Mouse (Mus musculus) neural tube, embryonic 14.5 days (tissue): ENCODE results near the gene Antxr2. TPM values are rescaled to one million over a fixed set of nuclear protein-coding genes. Genes with fewer than 3 reads are reported as not detected.

Experiments used
- ATAC-seq: fragments of 200-750 bp; cut with Nextera tagmentation; 2 replicates; pipeline ENCODE4 v1.8.0; 2017; ENCODE audit warnings: low read depth, mild to moderate bottlenecking, moderate TSS enrichment, moderate library complexity
- H3K27ac ChIP-seq: fragments of 300-500 bp; sonication (generic); 2 replicates; pipeline ENCODE4 v1.5.1; 2014; ENCODE audit warnings: low read depth, mild to moderate bottlenecking, control low read depth, low read length, moderate library complexity, mixed read lengths
- H3K27me3 ChIP-seq: fragments of 300-500 bp; sonication (generic); 2 replicates; pipeline ENCODE4 v1.6.1; 2014; ENCODE audit warnings: low read length; ENCODE audit not compliant: control insufficient read depth, insufficient read depth
- H3K36me3 ChIP-seq: fragments of 300-500 bp; sonication (generic); 2 replicates; pipeline ENCODE4 v1.6.1; 2014; ENCODE audit warnings: low read length, mixed read lengths; ENCODE audit not compliant: control insufficient read depth, insufficient read depth
- H3K4me1 ChIP-seq: fragments of 300-500 bp; sonication (generic); 2 replicates; pipeline ENCODE4 v1.6.1; 2014; ENCODE audit warnings: low read length; ENCODE audit not compliant: control insufficient read depth, insufficient read depth
- H3K4me2 ChIP-seq: fragments of 300-500 bp; sonication (generic); 2 replicates; pipeline ENCODE4 v1.6.1; 2014; ENCODE audit warnings: mild to moderate bottlenecking, low read depth, low read length, control low read depth
- H3K4me3 ChIP-seq: fragments of 300-500 bp; sonication (generic); 2 replicates; pipeline ENCODE4 v1.5.1; 2014; ENCODE audit warnings: low read depth, low read length, control low read depth, mixed read lengths
- H3K9ac ChIP-seq: fragments of 300-500 bp; sonication (generic); replicated peaks from 2 replicates; pipeline ENCODE4 v1.6.1; 2014; ENCODE audit warnings: low read depth, mild to moderate bottlenecking, control low read depth, low read length, mixed read lengths
- H3K9me3 ChIP-seq: fragments of 300-500 bp; sonication (generic); 2 replicates; pipeline ENCODE4 v1.6.1; 2016; ENCODE audit warnings: low read length; ENCODE audit not compliant: control insufficient read depth
- WGBS: fragments of 180-500 bp; shearing (Covaris S2); extraction: QIAGEN DNeasy Blood & Tissue Kit; methylation state at CpG from one replicate; pipeline ENCODE4 v1.1.7; 2014; 5-methylcytosine and 5-hydroxymethylcytosine counted together
- polyA plus RNA-seq: library from polyadenylated mRNA; unstranded; fragments of >200 nt; fragmentation: Nextera tagmentation; extraction: Ambion mirVana; gene quantifications from 2 replicates; pipeline ENCODE4 v1.2.1, GENCODE M21; 2014

The Antxr2 gene
- polyA plus RNA-seq, 1 experiment from 2014 or later: 1.9 TPM

- H3K9me3 ChIP-seq: no peaks in the 10 kb centered on the region
- no peak overlapping the region for H3K4me3 ChIP-seq
- no peak overlapping the region for H3K9ac ChIP-seq
- no peaks in the 10 kb centered on the region for H3K27me3 ChIP-seq
- H3K36me3 ChIP-seq: no peaks in the 10 kb centered on the region
- 67% methylated on average over 6 of the region's 6 CpGs for WGBS
- no peak overlapping the region for H3K4me2 ChIP-seq
- no peak for ATAC-seq
- no peaks in the 10 kb centered on the region for H3K4me1 ChIP-seq
- no peak overlapping the region for H3K27ac ChIP-seq
Observed at GRCm38 (mm10) chr5:97907482-97907881, 123.4 kb downstream of the Antxr2 start.

- Histone ChIP-seq H3K4me3 (no peak overlapping the region), H3K36me3 (no peaks in the 10 kb centered on the region), H3K4me2 (no peak overlapping the region), H3K4me1 (no peaks in the 10 kb centered on the region), H3K9me3 (no peaks in the 10 kb centered on the region), H3K9ac (no peak overlapping the region), H3K27ac (no peak overlapping the region), H3K27me3 (no peaks in the 10 kb centered on the region)
- 86% methylated on average over 13 of the region's 13 CpGs for WGBS
- ATAC-seq: no peak
Observed at GRCm38 (mm10) chr5:97906537-97907266, 124.1 kb downstream of the Antxr2 start.

- Histone ChIP-seq H3K4me3 (no peak overlapping the region), H3K4me1 (no peaks in the 10 kb centered on the region), H3K9me3 (no peaks in the 10 kb centered on the region), H3K9ac (no peak overlapping the region), H3K36me3 (no peaks in the 10 kb centered on the region), H3K4me2 (no peak overlapping the region), H3K27ac (no peak overlapping the region), H3K27me3 (no peaks in the 10 kb centered on the region)
- 79% methylated on average over 3 of the region's 3 CpGs for WGBS
- no peak for ATAC-seq
Observed at GRCm38 (mm10) chr5:97905856-97906255, 125.0 kb downstream of the Antxr2 start.

GRCm38 (mm10) chr5:97901096-97901495, 129.7 kb downstream of the Antxr2 start:
- Histone ChIP-seq H3K36me3 (no peaks in the 10 kb centered on the region), H3K4me2 (no peak overlapping the region), H3K4me1 (no peaks in the 10 kb centered on the region), H3K9me3 (no peaks in the 10 kb centered on the region), H3K27me3 (no peaks in the 10 kb centered on the region), H3K27ac (no peak overlapping the region), H3K9ac (no peak overlapping the region), H3K4me3 (no peak overlapping the region)
- no peak for ATAC-seq
- WGBS: 85% methylated on average over 7 of the region's 7 CpGs

GRCm38 (mm10) chr5:97899321-97899720, 131.5 kb downstream of the Antxr2 start:
- Histone ChIP-seq H3K36me3 (no peaks in the 10 kb centered on the region), H3K9me3 (no peaks in the 10 kb centered on the region), H3K4me3 (no peak overlapping the region), H3K27me3 (no peaks in the 10 kb centered on the region), H3K4me2 (no peak overlapping the region), H3K9ac (no peak overlapping the region), H3K4me1 (no peaks in the 10 kb centered on the region), H3K27ac (no peak overlapping the region)
- 88% methylated on average over 5 of the region's 5 CpGs for WGBS
- no peak for ATAC-seq

- no peak for ATAC-seq
Observed at GRCm38 (mm10) chr5:97885427-97885826, 145.4 kb downstream of the Antxr2 start.

GRCm38 (mm10) chr5:97884110-97884509, 146.7 kb downstream of the Antxr2 start:
- WGBS: 75% methylated on average over 3 of the region's 3 CpGs
- Histone ChIP-seq H3K36me3 (no peaks in the 10 kb centered on the region), H3K27me3 (no peaks in the 10 kb centered on the region), H3K27ac (no peak overlapping the region), H3K9ac (no peak overlapping the region), H3K4me1 (no peaks in the 10 kb centered on the region), H3K4me3 (no peak overlapping the region), H3K4me2 (no peak overlapping the region), H3K9me3 (no peaks in the 10 kb centered on the region)
- no peak for ATAC-seq

More at GRCm38 (mm10) chr5:97885427-97885826, 145.4 kb downstream of the Antxr2 start:
- no peak overlapping the region for H3K4me2 ChIP-seq
- no peak overlapping the region for H3K9ac ChIP-seq
- no peaks in the 10 kb centered on the region for H3K9me3 ChIP-seq
- H3K4me1 ChIP-seq: no peaks in the 10 kb centered on the region
- no peak overlapping the region for H3K27ac ChIP-seq
- 81% methylated on average over 6 of the region's 6 CpGs for WGBS
- no peaks in the 10 kb centered on the region for H3K27me3 ChIP-seq
- H3K36me3 ChIP-seq: no peaks in the 10 kb centered on the region
- no peak overlapping the region for H3K4me3 ChIP-seq

- Histone ChIP-seq H3K36me3 (no peaks in the 10 kb centered on the region), H3K4me3 (no peak overlapping the region), H3K27me3 (no peaks in the 10 kb centered on the region), H3K27ac (no peak overlapping the region), H3K9ac (no peak overlapping the region), H3K9me3 (no peaks in the 10 kb centered on the region), H3K4me1 (no peaks in the 10 kb centered on the region), H3K4me2 (no peak overlapping the region)
- ATAC-seq: no peak
- 71% methylated on average over 2 of the region's 2 CpGs for WGBS
Observed at GRCm38 (mm10) chr5:97881421-97881820, 149.4 kb downstream of the Antxr2 start.

GRCm38 (mm10) chr5:97880115-97880514, 150.7 kb downstream of the Antxr2 start:
- ATAC-seq: no peak
- no peaks in the 10 kb centered on the region for H3K9me3 ChIP-seq

More at GRCm38 (mm10) chr5:97880115-97880514, 150.7 kb downstream of the Antxr2 start:
- H3K27ac ChIP-seq: no peak overlapping the region
- H3K36me3 ChIP-seq: no peaks in the 10 kb centered on the region
- no peak overlapping the region for H3K9ac ChIP-seq
- H3K4me2 ChIP-seq: no peak overlapping the region
- no peak overlapping the region for H3K4me3 ChIP-seq
- H3K4me1 ChIP-seq: no peaks in the 10 kb centered on the region
- 68% methylated on average over 8 of the region's 8 CpGs for WGBS
- H3K27me3 ChIP-seq: no peaks in the 10 kb centered on the region
